Mouse (Mus musculus): ENCODE data around the gene Nol9.

Gene Nol9

GRCm38 (mm10) chr4:152062390-152063110 lies 23.4 kb downstream of the Nol9 start:
- DNase-seq (ENCODE audit: extremely low spot score), result no peak

DNA sequence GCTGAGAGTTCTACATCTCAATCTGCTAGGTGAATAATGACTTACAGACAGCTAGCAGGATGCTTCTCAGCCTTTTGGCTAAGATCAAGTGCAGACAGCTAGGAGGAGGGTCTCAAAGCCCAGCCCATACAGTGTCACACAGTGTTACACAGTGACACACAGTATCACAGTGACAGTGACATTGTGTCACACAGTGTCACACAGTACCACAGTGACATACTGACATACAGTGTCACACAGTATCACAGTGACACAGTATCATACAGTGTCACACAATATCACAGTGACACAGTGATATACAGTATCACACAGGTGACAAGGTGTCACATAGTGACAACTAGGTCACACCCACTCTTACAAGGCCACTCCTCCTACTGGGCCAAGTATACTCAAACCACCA lies 28.2 kb downstream of the Nol9 start:
- DNase-seq (ENCODE audit: extremely low spot score), result no peak

GRCm38 (mm10) chr4:152068166-152068724 lies 29.1 kb downstream of the Nol9 start:
- no peak for DNase-seq (ENCODE audit: extremely low spot score)

DNA sequence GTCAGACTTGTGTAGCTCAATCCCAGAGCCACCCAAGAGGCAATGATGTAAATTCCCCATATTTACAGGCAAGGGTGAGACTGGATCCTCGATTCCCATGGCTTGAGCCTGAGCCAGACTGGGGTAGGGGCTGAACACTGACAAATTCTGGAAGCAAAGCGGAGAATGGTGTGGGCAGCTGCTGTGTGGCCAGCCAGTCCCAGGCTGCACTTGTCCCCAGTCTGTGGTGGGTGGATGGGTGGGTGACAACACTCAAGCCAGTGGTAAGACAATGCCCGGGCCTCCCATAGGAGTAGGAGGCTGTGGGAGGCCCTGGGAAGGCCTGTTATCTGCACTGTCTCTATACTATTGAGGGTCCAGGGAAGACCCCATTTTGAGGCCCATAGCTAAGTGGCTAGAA lies 30.1 kb downstream of the Nol9 start:
- DNase-seq (ENCODE audit: extremely low spot score), result no peak

- DNase-seq (ENCODE audit: extremely low spot score), result no peak
Observed at GRCm38 (mm10) chr4:152070494-152071396, 31.6 kb downstream of the Nol9 start.

GRCm38 (mm10) chr4:152072121-152072601 lies 33.0 kb downstream of the Nol9 start, which contains the start of gene Plekhg5:
Gene Plekhg5, plus strand, starts transcription at chr4:152072498.
- DNase-seq (ENCODE audit: extremely low spot score), result no peak

GRCm38 (mm10) chr4:152072655-152073054 lies 33.5 kb downstream of the Nol9 start:
- DNase-seq (ENCODE audit: extremely low spot score), result no peak

GRCm38 (mm10) chr4:152073715-152074114 lies 34.6 kb downstream of the Nol9 start:
- no peak for DNase-seq (ENCODE audit: extremely low spot score)

DNA sequence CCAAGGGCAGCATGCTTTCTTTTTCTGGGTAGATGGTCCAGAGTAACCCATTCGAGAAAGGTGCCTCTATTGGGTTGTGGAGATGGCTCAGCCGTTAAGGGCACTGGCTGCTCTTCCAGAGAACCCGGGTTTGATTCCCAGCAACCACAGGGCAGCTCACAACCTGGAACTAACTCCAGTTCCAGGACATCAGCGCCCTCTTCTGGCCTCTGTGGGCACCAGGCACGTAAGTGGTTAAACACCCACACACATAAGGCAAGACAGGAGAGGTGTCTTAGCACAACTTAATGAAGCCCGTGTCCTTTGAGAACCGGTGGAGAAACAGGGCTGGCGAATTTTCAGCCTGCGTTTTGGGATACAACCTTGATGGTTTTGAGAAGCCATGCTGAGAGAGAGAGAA lies 35.4 kb downstream of the Nol9 start:
- no peak for DNase-seq (ENCODE audit: extremely low spot score)

DNA sequence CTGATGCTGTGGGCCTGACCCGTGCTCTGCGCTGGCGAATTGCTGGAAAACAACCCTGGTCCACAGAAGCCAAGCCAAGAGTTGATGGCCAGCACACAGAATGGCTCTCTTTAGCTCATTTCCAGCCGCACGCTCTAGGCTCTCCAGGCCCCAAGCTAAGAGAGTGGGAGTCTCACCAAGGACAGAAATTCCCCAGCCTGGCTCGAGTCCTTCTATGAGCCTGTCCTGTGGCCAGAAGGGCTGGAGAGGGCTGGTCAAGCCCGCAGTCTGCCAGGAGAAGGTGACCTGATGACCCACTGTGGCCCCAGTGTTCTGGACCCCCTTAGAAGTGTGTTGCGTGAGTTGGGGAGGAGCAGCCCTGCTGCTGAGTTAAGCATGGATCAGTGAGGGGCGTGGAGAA lies 38.1 kb downstream of the Nol9 start:
- DNase-seq (ENCODE audit: extremely low spot score), result no peak

DNA sequence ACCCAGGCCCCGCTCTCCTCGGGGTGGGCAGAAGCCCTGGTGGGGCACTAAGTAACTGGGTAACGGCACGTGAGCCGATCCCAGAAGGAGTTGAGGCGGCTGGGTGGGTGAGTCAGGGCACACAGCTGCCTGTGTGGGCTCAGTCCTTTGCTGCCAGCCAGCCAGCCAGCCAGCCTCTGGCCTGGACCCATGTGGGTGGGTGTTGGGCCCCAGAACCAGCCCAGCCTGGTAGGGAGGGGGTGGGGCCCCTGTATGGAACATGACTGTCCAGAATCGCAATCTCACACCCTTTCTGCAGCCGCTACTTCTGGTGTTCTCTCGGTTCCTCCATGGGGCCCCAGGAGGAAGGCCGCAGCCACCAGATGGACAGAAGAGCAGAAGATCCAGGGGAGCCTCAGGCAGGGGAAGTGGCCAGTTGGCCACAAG lies 39.0 kb downstream of the Nol9 start:
- DNase-seq (ENCODE audit: extremely low spot score), result no peak

DNA sequence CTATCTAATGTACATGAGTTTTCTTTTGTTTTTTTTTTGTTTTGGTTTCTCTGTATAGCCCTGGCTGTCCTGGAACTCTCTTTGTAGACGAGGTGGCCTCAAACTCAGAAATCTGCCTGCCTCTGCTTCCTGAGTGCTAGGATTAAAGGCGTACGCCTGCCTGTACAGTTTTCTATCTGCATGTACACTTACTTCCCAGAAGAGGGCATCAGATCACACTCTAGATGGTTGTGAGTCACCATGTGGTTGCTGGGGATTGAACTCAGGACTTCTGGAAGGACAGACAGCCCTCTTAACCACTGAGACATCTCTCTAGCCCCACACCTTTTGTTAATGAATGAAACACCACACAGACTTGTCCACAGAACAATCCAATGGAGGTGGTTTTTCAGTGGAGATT lies 40.1 kb downstream of the Nol9 start:
- no peak for DNase-seq (ENCODE audit: extremely low spot score)

- no peak for DNase-seq (ENCODE audit: extremely low spot score)
Observed at GRCm38 (mm10) chr4:152079931-152080330, 40.8 kb downstream of the Nol9 start.

DNA sequence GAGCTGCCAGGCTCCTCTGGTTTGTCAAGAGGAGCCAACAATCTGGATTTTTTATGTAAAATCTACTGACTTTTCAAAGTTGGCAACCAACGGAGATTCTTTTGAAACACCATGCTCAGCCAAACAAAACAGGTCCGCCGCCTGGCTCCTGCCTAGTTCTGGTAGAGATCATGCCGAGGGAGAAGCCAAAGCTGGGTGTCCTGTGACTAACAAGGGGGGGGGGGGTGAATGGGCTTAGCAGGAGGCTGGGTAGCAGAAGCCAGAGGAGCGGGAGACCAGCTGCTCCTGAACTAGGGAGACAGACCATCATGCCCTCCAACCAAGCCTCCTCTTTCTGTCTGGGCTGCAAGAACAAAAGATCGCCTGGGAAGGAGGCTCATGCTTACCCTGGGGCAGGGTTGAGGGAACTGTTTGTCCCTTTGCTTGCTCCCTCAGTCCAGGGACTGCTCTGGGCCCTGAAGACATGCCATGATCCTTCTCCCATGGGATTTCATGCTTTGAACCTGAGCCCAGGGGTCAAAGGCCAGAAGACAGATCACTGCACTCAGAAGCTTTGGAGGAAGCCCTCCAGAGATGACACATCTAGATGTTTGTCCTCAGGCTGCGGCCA lies 44.6 kb downstream of the Nol9 start:
- no peak for DNase-seq (ENCODE audit: extremely low spot score)

- DNase-seq (ENCODE audit: extremely low spot score), result no peak
Observed at GRCm38 (mm10) chr4:152084616-152085015, 45.5 kb downstream of the Nol9 start.

DNA sequence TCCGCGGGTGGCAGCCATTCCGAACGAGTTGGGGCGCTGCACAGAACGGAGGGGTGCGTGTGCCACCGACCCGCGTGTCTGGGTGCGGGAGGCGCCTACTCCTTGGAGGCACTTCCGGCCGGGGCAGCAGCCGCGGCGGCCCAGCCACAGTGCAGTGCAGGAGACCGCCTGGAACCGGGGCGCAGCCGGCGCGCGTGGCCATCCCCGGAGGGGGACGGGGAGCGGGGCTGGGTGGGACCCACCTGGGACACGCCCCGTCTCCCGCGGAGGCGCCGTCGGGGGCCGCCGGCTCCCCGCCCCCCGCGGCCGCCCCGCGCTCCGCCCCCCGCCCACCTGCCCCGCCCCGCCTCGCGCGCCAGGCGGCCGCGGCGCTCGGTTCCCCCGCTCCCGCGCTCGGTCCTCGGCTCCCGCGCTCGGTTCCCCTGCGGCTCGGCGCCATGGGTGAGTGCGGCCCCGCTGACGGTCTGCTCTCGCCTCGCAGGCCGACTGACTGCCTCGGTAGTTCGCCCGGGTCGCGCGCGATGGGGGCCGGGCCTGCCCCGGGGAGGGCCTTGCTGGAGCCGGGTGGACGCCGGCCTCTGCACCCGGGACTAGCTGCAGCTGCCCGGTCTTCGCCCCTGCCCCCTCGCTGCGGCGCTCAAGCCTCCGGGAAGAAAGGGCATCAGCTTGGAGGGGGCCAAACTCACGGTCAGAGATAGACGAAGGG lies 47.5 kb downstream of the Nol9 start:
- peak; percentile 66 for DNase-seq (ENCODE audit: extremely low spot score)

- DNase-seq (ENCODE audit: extremely low spot score), result peak; percentile 62
Observed at GRCm38 (mm10) chr4:152087211-152088081, 48.3 kb downstream of the Nol9 start.

- no peak for DNase-seq (ENCODE audit: extremely low spot score)
Observed at GRCm38 (mm10) chr4:152088133-152088532, 49.0 kb downstream of the Nol9 start.

GRCm38 (mm10) chr4:152088556-152089120 lies 49.5 kb downstream of the Nol9 start:
- no peak for DNase-seq (ENCODE audit: extremely low spot score)

GRCm38 (mm10) chr4:152090191-152090590 lies 51.1 kb downstream of the Nol9 start:
- no peak for DNase-seq (ENCODE audit: extremely low spot score)
